Mouse (Mus musculus) erythroblast, embryonic 14.5 days (primary cell): Measurements from ENCODE around the gene Dcxr.

ENCODE experiments used
- GATA1 ChIP-seq: IDR thresholded peaks from 2 replicates; pipeline ENCODE4 v1.6.1; 2012; ENCODE audit warnings: low read length, inconsistent platforms, mixed read lengths
- TAL1 ChIP-seq: IDR thresholded peaks from 3 replicates; pipeline ENCODE4 v1.6.1; 2012; ENCODE audit warnings: low read length, inconsistent platforms, mixed read lengths

- no peak for TF ChIP-seq TAL1
- TF ChIP-seq GATA1, result no peak
Measured at GRCm38 (mm10) chr11:120682683-120683082, 44.4 kb downstream of the Dcxr start.
